Mouse (Mus musculus): Measurements from ENCODE around the gene Gm2115. TPM values are rescaled to one million over a fixed set of nuclear protein-coding genes. Genes with fewer than 3 reads are reported as not detected.

The Gm2115 gene
- polyA plus RNA-seq, 1 experiment from 2014 or later: 0.82 TPM

DNA sequence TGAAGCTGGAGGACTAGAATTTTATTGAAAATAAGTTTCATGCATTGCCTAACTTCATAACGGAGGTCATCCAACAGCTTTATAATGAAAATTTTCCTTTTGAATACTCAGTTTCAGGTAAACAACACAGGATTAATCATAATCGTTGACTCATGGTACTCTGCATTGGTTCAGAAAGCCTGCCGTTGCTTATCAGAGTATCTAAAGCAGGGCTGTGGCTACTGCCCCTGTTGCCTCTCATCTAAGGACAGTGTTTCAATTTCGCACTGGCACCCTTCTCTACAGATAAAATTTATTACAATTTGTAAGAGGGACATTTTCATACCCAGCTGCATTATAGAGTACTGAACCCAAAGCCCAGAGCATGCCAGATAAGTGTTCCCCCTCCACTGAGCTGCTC, 83.7 kb downstream of the Gm2115 start:
- H3K4me3 ChIP-seq (ENCODE audit: low read depth, low read length): no peak overlapping the region
- no peaks in the 10 kb centered on the region for H3K9me3 ChIP-seq (ENCODE audit: control insufficient read depth)
- no peak overlapping the region for H3K27ac ChIP-seq (ENCODE audit: low read depth, low read length)
- H3K4me1 ChIP-seq (replicated peaks; ENCODE audit: control insufficient read depth, insufficient read depth, low read length): no peaks in the 10 kb centered on the region
- no peak for TF ChIP-seq CTCF (IDR thresholded peaks at IDR 0.05; ENCODE audit: low read depth)
- H3K4me2 ChIP-seq (replicated peaks; ENCODE audit: low read depth): no peak overlapping the region
- WGBS: 67% methylated on average over 4 of the region's 4 CpGs
- H3K27me3 ChIP-seq (replicated peaks; ENCODE audit: control insufficient read depth, insufficient read depth, low read length): no peaks in the 10 kb centered on the region
- ATAC-seq: no peak
- peaks cover 12% of the 10 kb centered on the region for H3K36me3 ChIP-seq (ENCODE audit: control insufficient read depth, insufficient read depth)
- H3K9ac ChIP-seq (ENCODE audit: low read depth, low read length): no peak overlapping the region

DNA sequence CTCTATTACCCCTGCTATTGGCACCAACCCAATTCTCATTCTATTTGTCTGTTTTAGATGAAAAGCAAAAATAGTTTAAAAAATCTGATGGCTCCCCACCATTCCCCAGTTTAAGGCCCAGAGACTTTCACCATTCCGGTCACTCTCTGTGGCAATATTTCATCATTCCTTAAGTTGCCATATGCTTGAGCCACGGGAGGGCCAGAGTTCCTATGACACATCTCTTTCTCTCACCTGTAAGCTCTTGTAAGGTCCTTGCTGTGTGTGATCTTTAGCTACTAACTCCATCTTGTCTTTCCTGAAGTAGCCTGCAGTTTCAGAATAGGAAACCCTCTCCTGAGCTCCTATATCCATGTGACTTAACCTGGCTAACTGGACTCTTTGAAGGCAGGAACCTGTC, 90.2 kb downstream of the Gm2115 start:
- Histone ChIP-seq H3K4me3 (ENCODE audit: low read depth, low read length) (no peak overlapping the region), H3K4me1 (replicated peaks; ENCODE audit: control insufficient read depth, insufficient read depth, low read length) (no peaks in the 10 kb centered on the region), H3K27ac (ENCODE audit: low read depth, low read length) (no peak overlapping the region), H3K9me3 (ENCODE audit: control insufficient read depth) (no peaks in the 10 kb centered on the region), H3K27me3 (replicated peaks; ENCODE audit: control insufficient read depth, insufficient read depth, low read length) (no peaks in the 10 kb centered on the region), H3K36me3 (ENCODE audit: control insufficient read depth, insufficient read depth) (peaks cover 24% of the 10 kb centered on the region), H3K4me2 (replicated peaks; ENCODE audit: low read depth) (no peak overlapping the region), H3K9ac (ENCODE audit: low read depth, low read length) (no peak overlapping the region)
- no peak for TF ChIP-seq CTCF (IDR thresholded peaks at IDR 0.05; ENCODE audit: low read depth)
- no peak for ATAC-seq
- 87% methylated on average over 2 of the region's 2 CpGs for WGBS

DNA sequence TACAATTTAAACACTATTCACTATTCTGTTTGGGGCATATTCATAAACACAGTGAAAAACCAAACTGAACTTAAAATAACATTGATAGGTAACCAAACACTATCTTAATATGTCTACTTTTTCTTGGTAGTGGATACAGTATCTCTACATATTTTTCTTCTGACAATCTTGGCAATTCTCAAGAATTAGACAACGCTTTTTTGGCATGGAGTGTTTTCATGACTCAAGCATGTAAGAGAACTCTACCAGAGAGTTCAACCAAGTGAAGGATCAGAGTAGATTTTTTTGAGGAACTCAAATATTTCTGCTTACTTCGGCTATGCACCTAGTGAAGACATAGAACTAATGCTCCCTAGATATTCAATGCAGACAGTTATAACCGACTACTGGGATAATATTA, 92.2 kb downstream of the Gm2115 start:
- no peak for TF ChIP-seq CTCF (IDR thresholded peaks at IDR 0.05; ENCODE audit: low read depth)
- no peaks in the 10 kb centered on the region for H3K27me3 ChIP-seq (replicated peaks; ENCODE audit: control insufficient read depth, insufficient read depth, low read length)
- 95% methylated on average over 3 of the region's 3 CpGs for WGBS
- H3K9me3 ChIP-seq (ENCODE audit: control insufficient read depth): no peaks in the 10 kb centered on the region
- no peak overlapping the region for H3K4me3 ChIP-seq (ENCODE audit: low read depth, low read length)
- H3K27ac ChIP-seq (ENCODE audit: low read depth, low read length): no peak overlapping the region
- H3K4me2 ChIP-seq (replicated peaks; ENCODE audit: low read depth): no peak overlapping the region
- no peak for ATAC-seq
- H3K36me3 ChIP-seq (ENCODE audit: control insufficient read depth, insufficient read depth): peaks cover 24% of the 10 kb centered on the region
- no peak overlapping the region for H3K9ac ChIP-seq (ENCODE audit: low read depth, low read length)
- no peaks in the 10 kb centered on the region for H3K4me1 ChIP-seq (replicated peaks; ENCODE audit: control insufficient read depth, insufficient read depth, low read length)

DNA sequence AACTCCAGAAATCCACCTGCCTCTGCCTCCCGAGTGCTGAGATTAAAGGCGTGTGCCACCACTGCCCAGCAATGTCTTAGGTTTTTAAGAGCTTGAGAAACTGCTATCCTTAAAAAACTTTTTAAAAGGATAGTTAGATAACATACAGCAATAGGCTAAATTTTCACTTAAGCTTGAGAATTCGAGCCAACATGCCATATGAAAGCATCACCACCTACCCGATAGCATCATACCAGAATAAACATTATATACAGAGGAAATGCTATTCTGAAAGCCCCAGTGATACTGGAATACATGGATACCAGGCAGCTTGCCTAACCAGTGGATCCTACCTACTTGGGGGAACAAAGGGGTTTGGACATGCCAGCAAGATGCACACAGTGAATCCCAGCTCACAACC, 95.0 kb downstream of the Gm2115 start:
- H3K27ac ChIP-seq (ENCODE audit: low read depth, low read length): no peak overlapping the region
- TF ChIP-seq CTCF (IDR thresholded peaks at IDR 0.05; ENCODE audit: low read depth): no peak
- H3K36me3 ChIP-seq (ENCODE audit: control insufficient read depth, insufficient read depth): peaks cover 16% of the 10 kb centered on the region
- H3K9ac ChIP-seq (ENCODE audit: low read depth, low read length): no peak overlapping the region
- no peak overlapping the region for H3K4me3 ChIP-seq (ENCODE audit: low read depth, low read length)
- 98% methylated on average over 4 of the region's 4 CpGs for WGBS
- no peaks in the 10 kb centered on the region for H3K9me3 ChIP-seq (ENCODE audit: control insufficient read depth)
- no peak for ATAC-seq
- H3K27me3 ChIP-seq (replicated peaks; ENCODE audit: control insufficient read depth, insufficient read depth, low read length): no peaks in the 10 kb centered on the region
- no peak overlapping the region for H3K4me2 ChIP-seq (replicated peaks; ENCODE audit: low read depth)
- no peaks in the 10 kb centered on the region for H3K4me1 ChIP-seq (replicated peaks; ENCODE audit: control insufficient read depth, insufficient read depth, low read length)

DNA sequence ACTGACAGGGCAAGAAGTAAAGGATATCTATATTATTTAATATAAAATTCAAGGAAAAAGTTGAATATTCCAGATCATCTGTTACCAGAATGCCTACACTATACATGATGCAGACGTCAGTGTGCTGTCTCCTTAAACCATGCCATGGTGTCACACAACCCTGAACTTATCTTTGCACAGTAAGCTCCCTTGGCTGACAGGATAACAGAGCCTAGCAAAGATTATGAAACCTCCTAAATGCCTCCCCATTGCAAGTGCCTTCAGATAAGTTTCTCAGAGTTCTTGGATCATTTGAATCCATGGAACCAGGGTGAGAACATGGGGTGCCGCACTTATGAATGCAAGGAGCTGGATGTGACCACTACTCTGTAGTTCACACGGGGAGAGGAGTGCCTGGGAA, 103.1 kb downstream of the Gm2115 start:
- Histone ChIP-seq H3K27ac (ENCODE audit: low read depth, low read length) (no peak overlapping the region), H3K4me3 (ENCODE audit: low read depth, low read length) (no peak overlapping the region), H3K36me3 (ENCODE audit: control insufficient read depth, insufficient read depth) (peaks cover 31% of the 10 kb centered on the region), H3K27me3 (replicated peaks; ENCODE audit: control insufficient read depth, insufficient read depth, low read length) (no peaks in the 10 kb centered on the region), H3K9ac (ENCODE audit: low read depth, low read length) (no peak overlapping the region), H3K9me3 (ENCODE audit: control insufficient read depth) (no peaks in the 10 kb centered on the region), H3K4me1 (replicated peaks; ENCODE audit: control insufficient read depth, insufficient read depth, low read length) (no peaks in the 10 kb centered on the region), H3K4me2 (replicated peaks; ENCODE audit: low read depth) (no peak overlapping the region)
- WGBS: 86% methylated on average over 3 of the region's 3 CpGs
- no peak for TF ChIP-seq CTCF (IDR thresholded peaks at IDR 0.05; ENCODE audit: low read depth)
- no peak for ATAC-seq

Other genes with a start within 250 kb of the Gm2115 start
- 2.6 and 2.7 TPM in 2 replicates for gene Arnt2, start 118.8 kb upstream of the Gm2115 start, polyA plus RNA-seq (2015; fragmentation: Nextera tagmentation; extraction: Ambion mirVana)
- 11.1 and 16.5 TPM in 2 replicates for gene Fah, start 77.8 kb downstream of the Gm2115 start, polyA plus RNA-seq (2015; fragmentation: Nextera tagmentation; extraction: Ambion mirVana)
- gene Zfand6, start 161.0 kb downstream of the Gm2115 start, polyA plus RNA-seq (2015; fragmentation: Nextera tagmentation; extraction: Ambion mirVana): 178 and 188 TPM in 2 replicates

Measured in intestine, postnatal 0 days (tissue).